Mouse (Mus musculus) liver, postnatal 0 days (tissue): ENCODE measurements around the gene Sipa1l1.

Experiments used
- CTCF ChIP-seq: sonication (generic); IDR thresholded peaks from 2 replicates; pipeline ENCODE4 v1.5.1; 2016; ENCODE audit warnings: antibody characterized with exemption, low read depth
- EP300 ChIP-seq: IDR thresholded peaks from 2 replicates; pipeline ENCODE4 v1.6.1; 2016; ENCODE audit warnings: antibody characterized with exemption, low read depth, mild to moderate bottlenecking

GRCm38 (mm10) chr12:82285018-82285417 is 115.9 kb downstream of the Sipa1l1 start:
- no peak for TF ChIP-seq CTCF
- TF ChIP-seq EP300 = no peak
